Mouse (Mus musculus): ENCODE results near the gene Gpr156.

Gene Gpr156

DNA sequence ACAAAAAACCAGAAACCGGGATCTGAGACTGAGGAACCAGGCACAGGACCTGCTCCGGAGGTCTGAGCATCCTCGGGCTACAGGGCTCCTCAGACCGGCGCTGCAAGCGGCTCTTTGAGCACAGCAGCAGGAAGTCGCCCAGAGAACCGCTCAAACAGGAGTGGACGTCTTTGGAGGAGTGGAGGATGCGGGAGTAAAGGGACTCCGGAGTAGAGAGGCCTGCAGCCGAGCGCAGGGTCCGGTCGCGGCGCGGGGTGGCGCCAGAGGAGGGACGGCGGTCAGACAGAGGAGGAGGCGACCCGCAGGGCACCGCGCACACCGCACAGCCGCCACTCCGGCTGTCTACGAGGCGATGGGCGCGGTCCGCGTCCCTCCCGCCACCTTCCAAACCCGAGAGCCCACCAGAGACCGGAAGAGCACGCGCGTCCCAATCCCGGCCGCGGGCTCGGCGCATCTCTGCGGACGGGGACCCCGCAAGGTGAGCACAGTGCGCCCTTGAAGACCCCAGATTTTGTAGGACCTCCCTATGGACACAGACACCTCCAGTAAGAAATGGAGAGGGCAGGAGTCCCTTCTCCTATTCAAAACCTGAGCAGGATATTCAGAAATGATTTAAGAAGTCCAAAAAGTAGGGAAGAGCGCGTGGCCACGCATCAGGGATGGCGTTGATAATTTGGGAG, at the start of gene Gpr156:
TSS of gene Gpr156 (plus strand) at position 359 of the 680 bp plus-strand sequence.
- no peak for DNase-seq (ENCODE audit: low read depth, low spot score)

GRCm38 (mm10) chr16:37867791-37868505, 48.3 kb upstream of the Gpr156 start, which contains the start of gene Lrrc58:
Gene Lrrc58, plus strand, starts transcription at chr16:37868389.
- DNase-seq (ENCODE audit: low read depth, low spot score), result peak; percentile 5

GRCm38 (mm10) chr16:37868506-37869469, 47.5 kb upstream of the Gpr156 start:
- DNase-seq (ENCODE audit: low read depth, low spot score), result peak; percentile 5

GRCm38 (mm10) chr16:37869470-37870231, 46.6 kb upstream of the Gpr156 start:
- DNase-seq (ENCODE audit: low read depth, low spot score), result no peak

DNA sequence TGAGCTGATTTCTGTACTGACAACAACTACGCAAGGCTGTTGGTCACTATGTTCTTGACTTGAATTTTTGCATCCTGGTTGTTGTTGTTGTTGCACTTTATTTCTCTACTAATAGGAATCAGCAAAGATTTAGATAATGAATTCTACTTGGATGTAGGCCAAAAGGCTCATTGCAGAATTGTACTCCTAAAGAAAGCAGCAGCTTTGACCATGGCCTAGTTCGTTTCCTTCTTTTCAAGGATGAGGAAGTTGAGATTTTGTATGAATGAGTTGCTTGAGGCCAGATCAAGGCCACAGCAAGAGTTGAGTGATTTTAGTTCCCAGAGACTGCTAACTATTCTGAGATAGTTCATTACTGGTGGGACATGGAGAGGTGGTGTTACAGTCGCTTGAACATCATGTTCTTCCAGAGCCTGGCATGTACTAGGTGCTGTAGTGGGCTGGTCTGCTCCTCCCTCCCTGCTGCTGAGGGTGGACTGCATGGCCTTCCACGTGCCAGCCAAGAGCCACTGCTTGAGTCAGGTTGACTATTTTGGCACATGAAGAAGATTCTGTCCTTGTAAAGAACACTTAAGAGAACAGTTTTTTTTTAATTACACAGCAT, 45.1 kb upstream of the Gpr156 start:
- DNase-seq (ENCODE audit: low read depth, low spot score), result no peak

- DNase-seq (ENCODE audit: low read depth, low spot score), result no peak
Measured at GRCm38 (mm10) chr16:37874501-37875235, 41.6 kb upstream of the Gpr156 start.

GRCm38 (mm10) chr16:37877406-37877805, 38.9 kb upstream of the Gpr156 start:
- no peak for DNase-seq (ENCODE audit: low read depth, low spot score)

GRCm38 (mm10) chr16:37878951-37879505, 37.3 kb upstream of the Gpr156 start:
- DNase-seq (ENCODE audit: low read depth, low spot score), result no peak

DNA sequence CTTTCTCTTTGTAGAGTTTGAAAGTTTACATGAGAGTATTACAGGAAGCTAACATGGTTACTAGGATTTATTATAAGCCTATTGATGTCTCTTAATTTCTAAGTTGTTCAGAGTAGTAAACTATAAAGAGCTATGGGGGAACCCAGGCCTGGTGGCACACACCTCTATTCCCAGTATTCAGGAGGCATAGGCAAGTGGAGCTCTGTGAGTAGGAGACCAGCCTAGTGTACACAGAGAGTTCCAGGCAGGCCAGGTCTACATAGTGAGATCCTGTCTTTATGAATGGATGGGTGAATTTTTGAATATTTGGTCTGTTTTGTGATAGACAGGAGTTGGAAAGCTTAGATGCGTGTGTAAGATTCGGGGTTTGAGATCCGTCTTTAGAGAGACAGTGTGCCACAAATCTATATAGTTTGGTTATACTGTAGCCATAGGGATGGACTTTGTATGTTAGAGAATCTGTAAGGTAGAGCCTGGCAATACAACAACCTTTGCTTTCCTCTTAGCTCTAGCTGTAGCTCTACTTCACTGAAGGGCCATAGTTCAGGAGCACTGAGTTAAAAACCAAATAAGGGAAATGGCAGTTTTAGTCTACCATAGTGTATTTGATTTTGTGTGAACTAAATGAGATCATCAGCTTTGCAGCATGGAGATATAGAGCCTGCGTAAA, 36.4 kb upstream of the Gpr156 start:
- DNase-seq (ENCODE audit: low read depth, low spot score), result no peak

DNA sequence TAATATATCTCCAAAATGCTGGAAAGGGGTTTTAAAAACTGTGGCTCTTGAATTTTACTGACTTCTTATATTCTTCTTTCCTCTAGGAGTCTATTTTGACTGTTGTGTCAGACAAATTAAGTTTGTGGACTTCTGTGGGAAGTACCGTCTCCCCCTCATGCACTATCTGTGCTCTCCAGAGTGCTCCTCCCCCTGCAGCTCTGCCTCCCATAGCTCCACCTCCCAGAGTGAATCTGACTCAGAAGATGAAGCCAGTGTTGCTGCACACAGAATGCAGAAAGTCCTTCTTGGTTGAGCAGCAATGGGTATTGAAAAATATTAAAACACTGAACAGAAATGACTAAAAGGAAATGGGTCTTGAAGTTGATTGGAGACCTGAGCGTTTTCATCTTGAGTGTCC, 35.1 kb upstream of the Gpr156 start:
- no peak for DNase-seq (ENCODE audit: low read depth, low spot score)

- no peak for DNase-seq (ENCODE audit: low read depth, low spot score)
Measured at GRCm38 (mm10) chr16:37888986-37889385, 27.3 kb upstream of the Gpr156 start.

- no peak for DNase-seq (ENCODE audit: low read depth, low spot score)
Measured at GRCm38 (mm10) chr16:37892667-37893066, 23.6 kb upstream of the Gpr156 start.

DNA sequence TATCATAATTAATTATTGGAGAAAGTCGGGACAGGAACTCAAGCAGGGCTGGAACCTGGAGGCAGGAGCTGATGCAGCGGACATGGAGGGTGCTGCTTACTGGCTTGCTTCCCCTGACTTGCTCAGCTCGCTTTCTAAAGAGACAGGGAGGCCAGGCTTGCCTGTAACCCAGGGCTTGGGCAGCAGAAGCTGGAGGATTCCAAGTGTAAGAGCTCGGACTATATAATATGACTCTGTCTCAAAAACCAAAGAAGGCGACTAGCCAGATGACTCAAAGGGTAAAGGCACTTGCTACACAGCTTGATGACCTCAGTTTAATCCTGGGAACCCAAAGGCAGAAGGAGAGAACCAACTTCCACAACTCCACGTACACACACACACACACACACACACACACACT, 22.9 kb upstream of the Gpr156 start:
- no peak for DNase-seq (ENCODE audit: low read depth, low spot score)

GRCm38 (mm10) chr16:37893942-37894341, 22.4 kb upstream of the Gpr156 start:
- no peak for DNase-seq (ENCODE audit: low read depth, low spot score)

GRCm38 (mm10) chr16:37898790-37899189, 17.5 kb upstream of the Gpr156 start:
- DNase-seq (ENCODE audit: low read depth, low spot score), result no peak

DNA sequence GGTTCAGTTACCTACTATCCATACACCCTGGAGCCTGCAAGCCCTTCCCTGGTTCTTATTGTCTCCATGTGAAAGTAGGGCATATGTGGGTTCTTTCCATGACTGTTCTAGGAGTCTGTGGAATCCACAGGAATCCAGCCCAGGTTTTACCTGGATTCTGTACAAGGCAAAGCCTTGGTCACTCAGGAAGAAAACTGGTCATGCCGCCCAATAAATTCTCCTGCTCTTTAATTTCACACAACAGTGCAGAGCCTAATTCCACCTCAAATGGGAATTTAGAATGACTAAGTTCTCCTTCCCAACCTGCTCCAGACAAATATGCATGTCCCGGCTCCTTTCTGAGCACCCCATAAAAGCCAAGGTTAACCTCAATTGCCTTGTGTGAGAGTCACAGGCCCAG, 16.9 kb upstream of the Gpr156 start:
- DNase-seq (ENCODE audit: low read depth, low spot score), result no peak

DNA sequence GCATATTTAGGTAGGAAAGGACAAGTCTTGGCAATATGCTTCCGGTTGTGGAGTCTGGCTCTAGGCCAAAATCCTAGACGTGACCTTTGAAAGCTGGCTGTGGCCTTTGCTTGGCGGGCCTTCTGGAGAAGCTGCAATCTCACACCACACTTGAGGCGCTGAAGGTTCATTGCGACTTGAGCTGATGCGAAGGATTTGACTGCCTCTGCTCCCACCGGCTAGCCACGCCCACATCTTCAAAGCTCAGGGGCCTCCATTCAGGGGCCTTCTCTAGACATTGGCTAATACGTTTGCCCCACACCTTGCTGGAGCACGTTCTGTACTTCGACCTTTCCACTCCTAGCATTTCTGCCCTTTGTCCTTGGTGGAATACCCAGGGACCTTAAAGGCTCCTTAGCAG, 15.0 kb upstream of the Gpr156 start:
- DNase-seq (ENCODE audit: low read depth, low spot score), result no peak

GRCm38 (mm10) chr16:37906456-37906855, 9.8 kb upstream of the Gpr156 start:
- no peak for DNase-seq (ENCODE audit: low read depth, low spot score)

GRCm38 (mm10) chr16:37911086-37911485, 5.2 kb upstream of the Gpr156 start:
- DNase-seq (ENCODE audit: low read depth, low spot score), result no peak
